Mouse (Mus musculus) induced T-regulatory cell, adult 2 months (primary cell): Measurements from ENCODE around the gene Prkar2b.
A peak's percentile ranks its signal among the peaks of the same experiment; 100 is the strongest.

Experiments
- DNase-seq: peaks from one replicate; pipeline ENCODE4 v3.0.0-alpha.2; 2012; ENCODE audit warnings: low read depth

Gene Prkar2b

GRCm38 (mm10) chr12:32061090-32061930, at the start of gene Prkar2b:
TSS of gene Prkar2b (minus strand) at chr12:32061296.
- peak; percentile 93 for DNase-seq

- DNase-seq = no peak
Observed at GRCm38 (mm10) chr12:32109201-32109600, 48.1 kb upstream of the Prkar2b start.

GRCm38 (mm10) chr12:32104955-32105521, 43.9 kb upstream of the Prkar2b start:
- no peak for DNase-seq

- DNase-seq = no peak
Observed at GRCm38 (mm10) chr12:32104451-32104862, 43.4 kb upstream of the Prkar2b start.

- no peak for DNase-seq
Observed at GRCm38 (mm10) chr12:32101306-32101705, 40.2 kb upstream of the Prkar2b start.

- DNase-seq = peak; percentile 21
Observed at GRCm38 (mm10) chr12:32099686-32100206, 38.6 kb upstream of the Prkar2b start.

- no peak for DNase-seq
Observed at GRCm38 (mm10) chr12:32098596-32098995, 37.5 kb upstream of the Prkar2b start.

- DNase-seq = no peak
Observed at GRCm38 (mm10) chr12:32097107-32097506, 36.0 kb upstream of the Prkar2b start.

GRCm38 (mm10) chr12:32095164-32095563, 34.1 kb upstream of the Prkar2b start:
- DNase-seq = no peak

GRCm38 (mm10) chr12:32092452-32092851, 31.4 kb upstream of the Prkar2b start:
- no peak for DNase-seq

GRCm38 (mm10) chr12:32088566-32088965, 27.5 kb upstream of the Prkar2b start:
- DNase-seq = no peak

- DNase-seq = no peak
Observed at GRCm38 (mm10) chr12:32087339-32087738, 26.2 kb upstream of the Prkar2b start.

GRCm38 (mm10) chr12:32086874-32087273, 25.8 kb upstream of the Prkar2b start:
- no peak for DNase-seq

GRCm38 (mm10) chr12:32085856-32086255, 24.8 kb upstream of the Prkar2b start:
- no peak for DNase-seq

- no peak for DNase-seq
Observed at GRCm38 (mm10) chr12:32085189-32085588, 24.1 kb upstream of the Prkar2b start.

- DNase-seq = no peak
Observed at GRCm38 (mm10) chr12:32084601-32085000, 23.5 kb upstream of the Prkar2b start.

GRCm38 (mm10) chr12:32080692-32081091, 19.6 kb upstream of the Prkar2b start:
- DNase-seq = no peak

- DNase-seq = no peak
Observed at GRCm38 (mm10) chr12:32077403-32077802, 16.3 kb upstream of the Prkar2b start.

GRCm38 (mm10) chr12:32075831-32076715, 15.0 kb upstream of the Prkar2b start:
- DNase-seq = no peak

- DNase-seq = no peak
Observed at GRCm38 (mm10) chr12:32074271-32074670, 13.2 kb upstream of the Prkar2b start.

- no peak for DNase-seq
Observed at GRCm38 (mm10) chr12:32066004-32066403, 4.9 kb upstream of the Prkar2b start.
